Mouse (Mus musculus) midbrain, embryonic 15.5 days (tissue): ENCODE results near the gene Tle3. TPM values are rescaled to one million over a fixed set of nuclear protein-coding genes. Genes with fewer than 3 reads are reported as not detected.

Source experiments
- ATAC-seq: fragments of 200-750 bp; cut with Nextera tagmentation; replicated peaks from 2 replicates; pipeline ENCODE4 v1.8.0; 2017; ENCODE audit warnings: moderate TSS enrichment
- H3K27ac ChIP-seq: fragments of 300-500 bp; sonication (generic); 2 replicates; pipeline ENCODE4 v1.5.1; 2015; ENCODE audit warnings: mild to moderate bottlenecking, inconsistent platforms
- H3K27me3 ChIP-seq: fragments of 300-500 bp; sonication (generic); replicated peaks from 2 replicates; pipeline ENCODE4 v1.6.1; 2015; ENCODE audit warnings: inconsistent platforms
- H3K36me3 ChIP-seq: fragments of 300-500 bp; sonication (generic); replicated peaks from 2 replicates; pipeline ENCODE4 v1.6.1; 2015; ENCODE audit warnings: inconsistent platforms
- H3K4me1 ChIP-seq: fragments of 300-500 bp; sonication (generic); 2 replicates; pipeline ENCODE4 v1.6.1; 2015; ENCODE audit warnings: inconsistent platforms
- H3K4me2 ChIP-seq: fragments of 300-500 bp; sonication (generic); 2 replicates; pipeline ENCODE4 v1.6.1; 2015; ENCODE audit warnings: inconsistent platforms, mild to moderate bottlenecking, moderate library complexity
- H3K4me3 ChIP-seq: fragments of 300-500 bp; sonication (generic); 2 replicates; pipeline ENCODE4 v1.5.1; 2015; ENCODE audit warnings: mild to moderate bottlenecking, inconsistent platforms
- H3K9ac ChIP-seq: fragments of 300-500 bp; sonication (generic); 2 replicates; pipeline ENCODE4 v1.6.1; 2015; ENCODE audit warnings: mild to moderate bottlenecking, inconsistent platforms
- H3K9me3 ChIP-seq: fragments of 300-500 bp; sonication (generic); 2 replicates; pipeline ENCODE4 v1.6.1; 2016; ENCODE audit warnings: inconsistent platforms
- WGBS: fragments of 180-500 bp; shearing (Covaris S2); methylation state at CpG from one replicate; pipeline ENCODE4 v1.1.7; 2015; ENCODE audit warnings: mixed read lengths; 5-methylcytosine and 5-hydroxymethylcytosine counted together
- polyA plus RNA-seq: library from polyadenylated mRNA; unstranded; fragments of >200 nt; fragmentation: Nextera tagmentation; extraction: Ambion mirVana; gene quantifications from 2 replicates; pipeline ENCODE4 v1.2.1, GENCODE M21; 2015

Tle3 gene
- polyA plus RNA-seq, 1 experiment from 2014 or later = 34.9 TPM

- Histone ChIP-seq H3K4me2 (peak overlapping the region; percentile 79), H3K36me3 (no peaks in the 10 kb centered on the region), H3K4me3 (no peak overlapping the region), H3K27ac (no peak overlapping the region), H3K4me1 (peaks cover 97% of the 10 kb centered on the region), H3K27me3 (no peaks in the 10 kb centered on the region), H3K9me3 (no peaks in the 10 kb centered on the region), H3K9ac (no peak overlapping the region)
- WGBS = 55% methylated on average over 11 of the region's 11 CpGs
- ATAC-seq = no peak
Measured at GRCm38 (mm10) chr9:61379016-61379634, 7.0 kb downstream of the Tle3 start.

- Histone ChIP-seq H3K36me3 (no peaks in the 10 kb centered on the region), H3K4me1 (peaks cover 98% of the 10 kb centered on the region), H3K4me2 (peak overlapping the region; percentile 79), H3K9me3 (no peaks in the 10 kb centered on the region), H3K9ac (0 out of 2 replicates have a peak overlapping the region, but pooled peaks have one; percentile 12), H3K4me3 (no peak overlapping the region), H3K27me3 (no peaks in the 10 kb centered on the region), H3K27ac (no peak overlapping the region)
- 12% methylated on average over 18 of the region's 18 CpGs for WGBS
- ATAC-seq = peak; percentile 24
Measured at GRCm38 (mm10) chr9:61380258-61381062, 8.3 kb downstream of the Tle3 start.

GRCm38 (mm10) chr9:61381063-61381408 lies 8.9 kb downstream of the Tle3 start:
- H3K4me1 ChIP-seq = peaks cover 98% of the 10 kb centered on the region
- no peaks in the 10 kb centered on the region for H3K27me3 ChIP-seq
- H3K9me3 ChIP-seq = no peaks in the 10 kb centered on the region
- peak overlapping the region; percentile 79 for H3K4me2 ChIP-seq
- WGBS = 14% methylated on average over 2 of the region's 2 CpGs
- ATAC-seq = no peak
- H3K36me3 ChIP-seq = no peaks in the 10 kb centered on the region
- no peak overlapping the region for H3K4me3 ChIP-seq
- H3K27ac ChIP-seq = no peak overlapping the region
- H3K9ac ChIP-seq = no peak overlapping the region

- Histone ChIP-seq H3K4me3 (no peak overlapping the region), H3K9me3 (no peaks in the 10 kb centered on the region), H3K9ac (no peak overlapping the region), H3K27me3 (no peaks in the 10 kb centered on the region), H3K36me3 (no peaks in the 10 kb centered on the region), H3K27ac (no peak overlapping the region), H3K4me2 (no peak overlapping the region), H3K4me1 (peaks cover 98% of the 10 kb centered on the region)
- ATAC-seq = no peak
- 73% methylated on average over 3 of the region's 3 CpGs for WGBS
Measured at GRCm38 (mm10) chr9:61381445-61381844, 9.3 kb downstream of the Tle3 start.

GRCm38 (mm10) chr9:61382595-61383186 lies 10.5 kb downstream of the Tle3 start:
- Histone ChIP-seq H3K4me1 (peaks cover 98% of the 10 kb centered on the region), H3K36me3 (no peaks in the 10 kb centered on the region), H3K9me3 (no peaks in the 10 kb centered on the region), H3K9ac (no peak overlapping the region), H3K27me3 (no peaks in the 10 kb centered on the region), H3K4me3 (no peak overlapping the region), H3K27ac (no peak overlapping the region), H3K4me2 (no peak overlapping the region)
- WGBS = 81% methylated on average over 8 of the region's 8 CpGs
- ATAC-seq = no peak

GRCm38 (mm10) chr9:61384101-61384500 lies 11.9 kb downstream of the Tle3 start:
- no peak for ATAC-seq
- H3K27me3 ChIP-seq = no peaks in the 10 kb centered on the region
- H3K36me3 ChIP-seq = no peaks in the 10 kb centered on the region
- H3K4me3 ChIP-seq = no peak overlapping the region
- H3K27ac ChIP-seq = no peak overlapping the region
- 23% methylated on average over 6 of the region's 6 CpGs for WGBS
- no peaks in the 10 kb centered on the region for H3K9me3 ChIP-seq
- no peak overlapping the region; the same call in 1 of the 2 replicates for H3K4me2 ChIP-seq
- H3K4me1 ChIP-seq = peaks cover 97% of the 10 kb centered on the region
- H3K9ac ChIP-seq = no peak overlapping the region

GRCm38 (mm10) chr9:61384646-61385443 lies 12.7 kb downstream of the Tle3 start:
- no peaks in the 10 kb centered on the region for H3K9me3 ChIP-seq
- H3K27me3 ChIP-seq = no peaks in the 10 kb centered on the region
- no peaks in the 10 kb centered on the region for H3K36me3 ChIP-seq
- H3K4me1 ChIP-seq = peaks cover 96% of the 10 kb centered on the region
- no peak overlapping the region for H3K9ac ChIP-seq
- peak overlapping the region; percentile 39 for H3K4me2 ChIP-seq
- WGBS = 9% methylated on average over 16 of the region's 16 CpGs
- peak overlapping the region; percentile 31; the same call in 1 of the 2 replicates for H3K27ac ChIP-seq
- 0 out of 2 replicates have a peak overlapping the region, but pooled peaks have one; percentile 8 for H3K4me3 ChIP-seq
- peak; percentile 40 for ATAC-seq

- Histone ChIP-seq H3K27ac (no peak overlapping the region), H3K4me1 (peaks cover 87% of the 10 kb centered on the region)
- WGBS = 6% methylated on average over 8 of the region's 8 CpGs
Measured at GRCm38 (mm10) chr9:61385753-61386152, 13.6 kb downstream of the Tle3 start.

GRCm38 (mm10) chr9:61386314-61386713 lies 14.1 kb downstream of the Tle3 start:
- Histone ChIP-seq H3K4me1 (peaks cover 87% of the 10 kb centered on the region), H3K36me3 (no peaks in the 10 kb centered on the region), H3K27me3 (no peaks in the 10 kb centered on the region), H3K4me3 (no peak overlapping the region), H3K4me2 (no peak overlapping the region), H3K27ac (no peak overlapping the region), H3K9ac (no peak overlapping the region), H3K9me3 (no peaks in the 10 kb centered on the region)
- WGBS = 31% methylated on average over 2 of the region's 2 CpGs
- no peak for ATAC-seq

More at GRCm38 (mm10) chr9:61385753-61386152, 13.6 kb downstream of the Tle3 start:
- Histone ChIP-seq H3K9me3 (no peaks in the 10 kb centered on the region), H3K4me3 (no peak overlapping the region), H3K9ac (no peak overlapping the region), H3K36me3 (no peaks in the 10 kb centered on the region), H3K4me2 (peak overlapping the region; percentile 39), H3K27me3 (no peaks in the 10 kb centered on the region)
- peak; percentile 7; the same call in 1 of the 2 replicates for ATAC-seq

GRCm38 (mm10) chr9:61387797-61388196 lies 15.6 kb downstream of the Tle3 start:
- H3K4me3 ChIP-seq = no peak overlapping the region
- no peak overlapping the region for H3K4me2 ChIP-seq
- H3K9ac ChIP-seq = no peak overlapping the region
- peaks cover 89% of the 10 kb centered on the region for H3K4me1 ChIP-seq
- 77% methylated on average over 5 of the region's 5 CpGs for WGBS
- no peaks in the 10 kb centered on the region for H3K36me3 ChIP-seq
- no peak for ATAC-seq
- H3K27me3 ChIP-seq = no peaks in the 10 kb centered on the region
- no peaks in the 10 kb centered on the region for H3K9me3 ChIP-seq
- H3K27ac ChIP-seq = no peak overlapping the region

GRCm38 (mm10) chr9:61388214-61388613 lies 16.0 kb downstream of the Tle3 start:
- peaks cover 86% of the 10 kb centered on the region for H3K4me1 ChIP-seq
- peaks cover 2% of the 10 kb centered on the region; the same call in 1 of the 2 replicates for H3K36me3 ChIP-seq
- no peaks in the 10 kb centered on the region for H3K27me3 ChIP-seq
- no peak overlapping the region for H3K4me3 ChIP-seq
- H3K9ac ChIP-seq = no peak overlapping the region
- no peak for ATAC-seq
- H3K9me3 ChIP-seq = no peaks in the 10 kb centered on the region
- no peak overlapping the region for H3K4me2 ChIP-seq
- 41% methylated on average over 12 of the region's 12 CpGs for WGBS
- no peak overlapping the region for H3K27ac ChIP-seq
